Mouse (Mus musculus): ENCODE measurements around the gene Eif2s2.

- TF ChIP-seq CTCF (conservative IDR thresholded peaks at IDR 0.05; ENCODE audit: low read length) (no peak), POU5F1 (IDR thresholded peaks at IDR 0.05; ENCODE audit: borderline replicate concordance, low read length) (no peak)
These were observed 1.1 kb downstream of the Eif2s2 start for GRCm38 (mm10) chr2:154891585-154891984.
